Comparison of ENCODE assay signal across 22 mouse cellular contexts in the genomic region with DNA sequence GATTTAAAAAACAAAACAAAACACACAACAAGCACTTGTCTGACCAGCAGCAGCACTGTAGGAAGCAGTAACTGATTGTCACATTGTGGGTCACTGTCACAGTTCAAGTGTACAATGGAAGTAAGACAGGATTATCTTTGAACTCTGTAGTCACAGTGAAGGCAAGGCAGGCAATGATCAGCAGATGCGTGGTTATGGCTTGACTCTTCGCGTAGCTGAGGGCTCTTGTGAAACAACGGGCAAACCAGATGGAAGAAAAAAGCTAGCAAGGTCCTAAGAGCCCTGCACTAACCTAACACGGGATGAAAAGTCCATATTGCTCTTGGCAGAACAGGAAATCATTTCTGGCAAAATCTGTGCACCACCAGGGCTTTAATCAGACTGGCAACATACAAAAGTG. TPM values are rescaled to one million over a fixed set of nuclear protein-coding genes. Genes with fewer than 3 reads are reported as not detected.
DNase-seq lines count a peak whose midpoint lies in the region; ATAC-seq and TF ChIP-seq lines count a peak whose summit lies in the region.
"Had no signal": no experiment of that assay in that cellular context is flagged by ENCODE, and none has a peak within 500 bp of the region (broad histone marks: within the 10 kb centered on the region; RNA-seq: fewer than 3 reads in every experiment).

No protein-coding gene starts in this region.

- DNase-seq in liver, adult 2 months (ENCODE audit: extremely low read depth, low read depth, low spot score), result peak; percentile 63
- no peak for DNase-seq in liver
- peak; percentile 27 for DNase-seq in thymus, postnatal 4 days
- no peak for DNase-seq in thymus, adult 2 months
- DNase-seq: adrenal gland, adult 2 months; adrenal gland, postnatal 10 days; adrenal gland, postnatal 25 days; cerebellum, adult 11 months; cerebellum, adult 18-20 months; cerebellum, adult 8-10 months; cerebellum, adult 9-11 months; cerebellum, postnatal 14 days; cerebellum, postnatal 36 days; embryo, embryonic 11 days had no signal

- peaks cover 18% of the 10 kb centered on the region for H3K4me1 ChIP-seq in liver, adult 2 months (ENCODE audit: control insufficient read depth, insufficient read depth, low read length)
- peaks cover 56% of the 10 kb centered on the region for H3K4me1 ChIP-seq in megakaryocyte, embryonic 14.5 days
- peaks cover 23% of the 10 kb centered on the region for H3K4me1 ChIP-seq in thymus, adult 2 months (replicated peaks; ENCODE audit: control insufficient read depth, insufficient read depth, low read length)

- H3K27ac ChIP-seq in liver, adult 2 months (replicated peaks; ENCODE audit: insufficient read depth, low read depth, low read length), result no peak overlapping the region; the same call in 1 of the 2 replicates
- H3K27ac ChIP-seq in thymus, adult 2 months (ENCODE audit: control insufficient read depth, insufficient read depth, low read length), result no peak overlapping the region
- H3K27ac ChIP-seq: embryonic facial prominence, embryonic 13.5 days; forebrain, embryonic 10.5 days; forebrain, embryonic 12.5 days had no signal

- no peak overlapping the region; the same call in 1 of the 2 replicates for H3K9ac ChIP-seq in liver, adult 2 months (ENCODE audit: low read depth, low read length)
- H3K9ac ChIP-seq: embryonic facial prominence, embryonic 15.5 days; forebrain, embryonic 12.5 days had no signal

- peaks cover 3% of the 10 kb centered on the region; the same call in 1 of the 2 replicates for H3K36me3 ChIP-seq in liver, adult 2 months (ENCODE audit: control insufficient read depth, insufficient read depth, low read length)
- peaks cover 56% of the 10 kb centered on the region for H3K36me3 ChIP-seq in megakaryocyte, embryonic 14.5 days (replicated peaks; ENCODE audit: low read length)
- no peaks in the 10 kb centered on the region for H3K36me3 ChIP-seq in thymus, adult 2 months (ENCODE audit: control insufficient read depth, insufficient read depth, low read length)

- H3K79me2 ChIP-seq in liver, adult 2 months (ENCODE audit: control insufficient read depth, insufficient read depth, low read length), result peaks cover 27% of the 10 kb centered on the region

- H3K9me3 ChIP-seq in megakaryocyte, embryonic 14.5 days, result no peaks in the 10 kb centered on the region
- H3K9me3 ChIP-seq: embryonic facial prominence, embryonic 13.5 days; embryonic facial prominence, embryonic 15.5 days; forebrain, embryonic 10.5 days; forebrain, embryonic 12.5 days had no signal

- no peak for TF ChIP-seq POLR2A in liver, adult 2 months (IDR thresholded peaks at IDR 0.05; ENCODE audit: extremely low read depth, insufficient read depth, low read length)
- no peak for TF ChIP-seq POLR2A in thymus, adult 2 months (IDR thresholded peaks at IDR 0.05; ENCODE audit: control insufficient read depth, extremely low read depth, insufficient read depth, low read length, poor library complexity)

- 14% methylated on average over 5 of the region's 5 CpGs for WGBS in liver, adult 2 months
- WGBS in thymus, adult 2 months, result 85% methylated on average over 5 of the region's 5 CpGs

- H3K27me3 ChIP-seq in liver, adult 2 months (ENCODE audit: control insufficient read depth, insufficient read depth, low read length), result no peaks in the 10 kb centered on the region
- no peaks in the 10 kb centered on the region for H3K27me3 ChIP-seq in megakaryocyte, embryonic 14.5 days (replicated peaks)
- H3K27me3 ChIP-seq in thymus, adult 2 months (ENCODE audit: control insufficient read depth, insufficient read depth, low read length), result no peaks in the 10 kb centered on the region
- H3K27me3 ChIP-seq: embryonic facial prominence, embryonic 13.5 days; embryonic facial prominence, embryonic 15.5 days had no signal

- TF ChIP-seq CTCF in liver, adult 2 months (IDR thresholded peaks at IDR 0.05; ENCODE audit: low read depth, low read length), result no peak
- no peak for TF ChIP-seq CTCF in thymus, adult 2 months (IDR thresholded peaks at IDR 0.05; ENCODE audit: borderline replicate concordance, control insufficient read depth, extremely low read depth, insufficient read depth, low read length, poor library complexity)

- ATAC-seq in megakaryocyte, adult 5-6 weeks (ENCODE audit: poor library complexity, severe bottlenecking), result no peak
- ATAC-seq: forebrain, embryonic 14.5 days had no signal

- H3K4me3 ChIP-seq in liver, adult 2 months (ENCODE audit: insufficient read depth, low read depth, low read length), result no peak overlapping the region
- peak overlapping the region; percentile 70 for H3K4me3 ChIP-seq in megakaryocyte, embryonic 14.5 days (replicated peaks)
- no peak overlapping the region for H3K4me3 ChIP-seq in thymus, adult 2 months (ENCODE audit: control insufficient read depth, insufficient read depth, low read length)
- H3K4me3 ChIP-seq: erythroblast, embryonic 14.5 days; forebrain, embryonic 12.5 days had no signal

RNA-seq across cellular contexts. Expression of gene Pitpnm2, which starts 1.5 kb away (rescaled TPM):
- total RNA-seq in liver, adult 2 months (2014; rRNA removed), result 10.6 and 13.9 TPM in 2 replicates
- 25.5 and 30.3 TPM in 2 replicates for polyA plus RNA-seq in liver, adult 2 months (2012; rRNA removed)
- 30.1 and 45.3 TPM in 2 replicates for polyA plus RNA-seq in megakaryocyte, embryonic 14.5 days (2012; ENCODE audit: insufficient read depth, low replicate concordance)
- total RNA-seq in megakaryocyte, adult 5-6 weeks (2015), result 3.3 and 3.5 TPM in 2 replicates
- total RNA-seq in megakaryocyte, adult 5-6 weeks (2017), result 1.2 and 7.6 TPM in 2 replicates
- 279 and 356 TPM in 2 replicates for polyA plus RNA-seq in thymus, adult 2 months (2012; rRNA removed)

Comparison
In these comparisons a context has a peak if more than half of its experiments do, and no peak if none do; other contexts are left out.
1. DNase-seq: peak in liver, adult 2 months (single experiment) and thymus, postnatal 4 days (single experiment); none in liver (single experiment) and thymus, adult 2 months (single experiment).